Mouse (Mus musculus) spleen, adult 2 months (tissue): ENCODE measurements around the gene Prkca.

Experiments
- CTCF ChIP-seq: fragments of 200-500 bp; IDR thresholded peaks from 2 replicates; pipeline ENCODE4 v1.5.1; 2011; ENCODE audit warnings: mild to moderate bottlenecking, inconsistent platforms; ENCODE audit not compliant: insufficient read depth, insufficient read length, insufficient replicate concordance; ENCODE audit errors: extremely low read depth
- POLR2A ChIP-seq: fragments of 200-500 bp; IDR thresholded peaks from 2 replicates; pipeline ENCODE4 v1.6.1; 2011; ENCODE audit warnings: low read depth, low read length, inconsistent platforms

DNA sequence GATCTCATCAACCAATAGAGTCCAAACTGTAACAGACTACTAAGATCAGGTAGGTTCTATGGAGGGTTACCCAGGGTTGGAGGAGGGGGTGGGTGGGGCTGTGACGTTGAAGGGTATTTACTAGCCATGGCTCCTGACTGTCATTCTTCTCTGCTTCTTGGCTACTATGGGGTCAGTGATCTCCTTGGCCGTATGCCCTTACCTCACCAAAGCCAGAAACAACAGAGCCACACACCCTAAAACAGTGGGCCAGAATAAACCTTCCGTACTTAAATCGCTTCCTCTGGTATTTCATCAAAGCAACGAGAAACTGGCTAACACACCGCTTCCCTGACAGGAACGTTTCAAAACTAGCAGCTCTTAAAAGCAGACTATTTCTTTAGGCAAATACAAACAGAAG, 221.2 kb downstream of the Prkca start:
- TF ChIP-seq POLR2A (no peak), CTCF (no peak)
